Mouse (Mus musculus) embryonic fibroblast, embryonic 13.5 days (primary cell): ENCODE results near the gene Olfml2a. TPM values are rescaled to one million over a fixed set of nuclear protein-coding genes. Genes with fewer than 3 reads are reported as not detected.

Source experiments
- H3K27ac ChIP-seq: 2 replicates; pipeline ENCODE4 v1.5.1; 2012; ENCODE audit warnings: low read length, control low read depth, inconsistent platforms; ENCODE audit not compliant: insufficient read depth
- H3K4me1 ChIP-seq: 2 replicates; pipeline ENCODE4 v1.6.1; 2011; ENCODE audit warnings: low read length; ENCODE audit not compliant: control insufficient read depth, insufficient read depth
- H3K4me3 ChIP-seq: 2 replicates; pipeline ENCODE4 v1.5.1; 2011; ENCODE audit warnings: mild to moderate bottlenecking, control low read depth, low read length; ENCODE audit not compliant: insufficient read depth
- CTCF ChIP-seq: IDR thresholded peaks from 2 replicates; pipeline ENCODE4 v1.5.1; 2011; ENCODE audit warnings: mild to moderate bottlenecking, control low read depth, low read length, moderate library complexity, borderline replicate concordance; ENCODE audit not compliant: insufficient read depth
- POLR2A ChIP-seq: IDR thresholded peaks from 2 replicates; pipeline ENCODE4 v1.6.1; 2011; ENCODE audit warnings: low read depth, mild to moderate bottlenecking, control low read depth, low read length, moderate library complexity
- polyA plus RNA-seq: library from polyadenylated mRNA; stranded (reverse); fragments of >200 nt; gene quantifications from 2 replicates; pipeline ENCODE4 v1.2.4, GENCODE M21; 2011; ENCODE audit warnings: low read depth; ENCODE audit not compliant: missing spikeins, insufficient read length

Gene Olfml2a
- polyA plus RNA-seq, 1 experiment = 4.3 TPM

GRCm38 (mm10) chr2:38956062-38956461, 24.3 kb downstream of the Olfml2a start:
- no peaks in the 10 kb centered on the region for H3K4me1 ChIP-seq
- TF ChIP-seq CTCF (no peak), POLR2A (no peak)
- no peak overlapping the region for H3K4me3 ChIP-seq
- no peak overlapping the region for H3K27ac ChIP-seq

DNA sequence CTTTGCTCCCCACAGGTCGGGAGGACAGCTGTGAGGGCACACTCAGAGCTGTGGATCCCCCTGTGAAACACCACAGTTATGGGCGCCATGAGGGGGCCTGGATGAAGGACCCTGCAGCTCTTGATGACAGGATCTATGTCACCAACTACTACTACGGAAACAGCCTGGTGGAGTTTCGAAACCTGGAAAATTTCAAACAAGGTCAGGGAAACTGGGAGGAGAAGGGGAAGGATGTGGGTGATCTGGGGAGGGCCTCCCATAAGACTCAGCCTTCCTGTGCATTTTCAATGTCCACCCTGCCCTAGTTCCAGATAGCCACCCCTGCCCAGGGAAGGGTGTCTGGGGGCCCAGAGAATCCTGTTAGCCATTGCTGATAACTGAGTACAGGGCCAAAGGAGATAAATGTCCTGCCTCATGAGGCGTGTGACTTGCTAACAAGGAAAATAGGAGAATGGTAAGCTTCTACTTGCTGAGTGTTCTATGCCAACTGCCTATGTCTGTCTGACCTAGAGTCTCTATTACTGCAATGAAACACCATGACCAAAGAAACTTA, 26.0 kb downstream of the Olfml2a start:
- Histone ChIP-seq H3K27ac (no peak overlapping the region), H3K4me3 (no peak overlapping the region), H3K4me1 (no peaks in the 10 kb centered on the region)
- no peak for TF ChIP-seq CTCF

DNA sequence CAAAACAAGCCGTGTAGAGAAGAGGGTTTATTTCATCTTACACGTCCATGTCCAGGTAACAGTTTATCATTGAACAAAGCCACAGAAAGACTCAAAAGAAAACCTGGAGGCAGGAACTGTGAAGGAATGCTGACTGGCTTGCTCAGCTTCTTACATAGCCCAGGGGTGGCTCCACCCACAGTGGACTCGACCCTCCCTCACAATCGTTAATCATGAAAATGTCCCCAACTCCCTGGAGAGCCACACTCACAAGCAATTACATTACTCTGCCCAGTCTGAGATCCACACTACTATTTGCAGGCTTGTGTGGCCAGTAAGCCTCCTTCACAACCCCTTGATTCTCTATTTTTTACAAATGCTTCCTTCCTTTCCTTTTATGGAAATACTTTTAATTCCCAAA, 32.4 kb downstream of the Olfml2a start:
- Histone ChIP-seq H3K27ac (no peak overlapping the region), H3K4me1 (no peaks in the 10 kb centered on the region), H3K4me3 (no peak overlapping the region)
- TF ChIP-seq CTCF = no peak
- TF ChIP-seq POLR2A = no peak

DNA sequence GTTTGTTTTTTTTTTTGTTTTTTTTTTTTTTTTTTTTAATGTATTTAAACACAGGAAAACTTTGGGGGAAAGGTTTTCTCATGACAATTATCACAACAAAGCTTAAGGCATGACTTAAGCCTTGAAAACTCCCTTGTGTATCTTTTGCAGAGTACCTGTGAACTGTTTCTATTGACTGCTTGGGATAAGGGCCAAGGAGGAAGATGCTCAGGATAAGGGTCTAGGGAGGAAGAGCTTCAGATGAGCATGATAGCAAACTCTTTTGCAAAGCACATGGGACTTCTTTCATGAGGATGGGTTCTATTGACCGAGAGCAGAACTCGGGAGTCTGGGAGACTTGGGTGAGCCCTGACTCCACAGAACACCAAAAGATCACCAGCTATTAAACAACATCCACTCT, 37.9 kb downstream of the Olfml2a start:
- Histone ChIP-seq H3K4me3 (no peak overlapping the region), H3K4me1 (peaks cover 2% of the 10 kb centered on the region; the same call in 1 of the 2 replicates), H3K27ac (no peak overlapping the region)
- TF ChIP-seq CTCF (no peak), POLR2A (no peak)

DNA sequence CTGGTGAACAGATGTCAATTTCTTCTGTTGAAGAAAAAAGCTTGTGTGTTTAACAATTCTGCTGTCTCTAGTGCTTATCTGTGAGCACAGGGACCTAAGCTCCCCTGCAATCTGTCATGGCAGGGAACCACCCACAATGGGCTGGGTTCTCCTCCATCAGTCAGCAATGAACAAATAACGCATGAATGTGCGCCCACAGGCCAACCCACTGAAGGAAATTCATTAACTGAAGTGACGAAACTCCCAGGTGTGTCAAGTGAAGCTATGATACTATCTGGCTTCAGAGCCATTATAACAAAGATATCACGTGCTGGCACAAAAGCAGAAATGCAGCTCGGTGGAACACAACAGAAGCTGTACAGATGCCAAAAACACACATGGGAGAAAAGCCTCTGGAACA, 38.3 kb downstream of the Olfml2a start:
- TF ChIP-seq CTCF = no peak
- TF ChIP-seq POLR2A = no peak
- H3K27ac ChIP-seq = no peak overlapping the region
- peaks cover 2% of the 10 kb centered on the region; the same call in 1 of the 2 replicates for H3K4me1 ChIP-seq
- H3K4me3 ChIP-seq = no peak overlapping the region

GRCm38 (mm10) chr2:38973223-38973622, 41.4 kb downstream of the Olfml2a start:
- Histone ChIP-seq H3K4me1 (peaks cover 2% of the 10 kb centered on the region; the same call in 1 of the 2 replicates), H3K27ac (no peak overlapping the region), H3K4me3 (no peak overlapping the region)
- TF ChIP-seq POLR2A = no peak
- TF ChIP-seq CTCF = no peak

- TF ChIP-seq CTCF (no peak), POLR2A (no peak)
- no peak overlapping the region for H3K27ac ChIP-seq
- H3K4me1 ChIP-seq = peaks cover 2% of the 10 kb centered on the region; the same call in 1 of the 2 replicates
- no peak overlapping the region for H3K4me3 ChIP-seq
Measured at GRCm38 (mm10) chr2:38973701-38974100, 41.9 kb downstream of the Olfml2a start.

DNA sequence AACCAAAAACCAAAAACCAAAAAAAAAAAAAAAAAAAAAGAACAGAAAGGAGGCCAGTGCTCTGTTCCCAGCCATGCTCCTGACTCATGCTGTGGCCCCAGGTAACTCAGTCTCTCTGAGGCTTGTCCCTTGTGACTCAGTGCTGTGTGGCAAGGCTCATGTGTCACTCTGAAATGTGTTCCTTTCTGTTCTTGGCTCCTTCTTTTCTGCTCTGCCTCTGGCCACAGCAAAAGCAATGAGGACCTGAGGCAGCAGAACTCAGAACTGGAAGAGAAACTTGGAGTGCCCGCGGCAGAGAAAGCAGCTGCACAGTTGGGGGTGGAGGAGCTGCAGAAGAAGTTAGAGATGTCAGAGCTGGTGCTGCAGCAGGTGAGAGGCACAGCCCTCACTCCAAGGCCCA, 42.4 kb downstream of the Olfml2a start:
- Histone ChIP-seq H3K27ac (no peak overlapping the region), H3K4me3 (no peak overlapping the region), H3K4me1 (peaks cover 2% of the 10 kb centered on the region; the same call in 1 of the 2 replicates)
- no peak for TF ChIP-seq CTCF
- TF ChIP-seq POLR2A = no peak

DNA sequence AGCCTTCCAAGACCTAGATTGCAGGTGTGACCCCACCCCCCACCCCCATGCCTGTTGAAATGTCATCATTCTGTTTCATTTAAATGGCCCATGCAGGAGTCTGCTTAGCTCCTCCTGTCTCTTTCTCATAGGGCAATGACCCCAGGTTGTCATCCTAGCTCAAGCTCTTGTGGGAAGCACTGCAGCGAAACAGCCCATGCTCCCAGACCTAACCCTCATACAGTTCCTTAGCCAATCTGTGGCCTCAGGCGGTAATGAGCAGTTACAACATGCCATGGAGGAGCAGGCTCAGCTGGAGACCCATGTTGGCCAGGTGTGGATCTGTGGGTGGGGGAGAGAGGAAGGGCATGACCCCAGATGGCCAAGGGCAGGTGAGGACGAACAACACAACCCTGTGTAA, 43.4 kb downstream of the Olfml2a start:
- no peak overlapping the region for H3K27ac ChIP-seq

GRCm38 (mm10) chr2:38975941-38976805, 44.4 kb downstream of the Olfml2a start:
- Histone ChIP-seq H3K4me3 (no peak overlapping the region), H3K27ac (no peak overlapping the region), H3K4me1 (peaks cover 2% of the 10 kb centered on the region; the same call in 1 of the 2 replicates)
- TF ChIP-seq CTCF (no peak), POLR2A (no peak)

More for the DNA sequence above, 43.4 kb downstream of the Olfml2a start:
- no peak for TF ChIP-seq POLR2A
- no peak for TF ChIP-seq CTCF
- Histone ChIP-seq H3K4me3 (no peak overlapping the region), H3K4me1 (peaks cover 2% of the 10 kb centered on the region; the same call in 1 of the 2 replicates)

DNA sequence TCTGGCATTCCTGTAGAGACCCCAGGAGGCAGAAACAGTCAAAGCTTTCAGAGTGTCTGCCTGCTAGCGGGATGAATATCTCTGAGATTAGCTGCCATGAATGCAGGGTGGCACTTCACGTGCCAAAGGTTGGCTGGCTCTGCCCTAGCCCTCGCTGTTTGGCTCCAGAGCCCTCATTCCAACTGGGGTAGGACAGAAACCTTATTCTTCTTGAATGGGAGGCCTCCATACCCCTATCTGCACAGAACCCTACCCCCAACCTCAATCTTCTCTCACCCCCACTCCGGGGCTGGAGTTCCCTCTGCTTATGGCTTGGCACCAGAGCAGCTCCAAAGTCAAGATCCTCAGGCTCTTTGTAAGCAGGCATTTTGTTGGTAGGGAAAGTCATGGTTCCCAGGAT, 46.1 kb downstream of the Olfml2a start:
- TF ChIP-seq POLR2A (no peak), CTCF (no peak)
- Histone ChIP-seq H3K4me3 (no peak overlapping the region), H3K27ac (no peak overlapping the region), H3K4me1 (peaks cover 2% of the 10 kb centered on the region; the same call in 1 of the 2 replicates)
